In the genomic region with DNA sequence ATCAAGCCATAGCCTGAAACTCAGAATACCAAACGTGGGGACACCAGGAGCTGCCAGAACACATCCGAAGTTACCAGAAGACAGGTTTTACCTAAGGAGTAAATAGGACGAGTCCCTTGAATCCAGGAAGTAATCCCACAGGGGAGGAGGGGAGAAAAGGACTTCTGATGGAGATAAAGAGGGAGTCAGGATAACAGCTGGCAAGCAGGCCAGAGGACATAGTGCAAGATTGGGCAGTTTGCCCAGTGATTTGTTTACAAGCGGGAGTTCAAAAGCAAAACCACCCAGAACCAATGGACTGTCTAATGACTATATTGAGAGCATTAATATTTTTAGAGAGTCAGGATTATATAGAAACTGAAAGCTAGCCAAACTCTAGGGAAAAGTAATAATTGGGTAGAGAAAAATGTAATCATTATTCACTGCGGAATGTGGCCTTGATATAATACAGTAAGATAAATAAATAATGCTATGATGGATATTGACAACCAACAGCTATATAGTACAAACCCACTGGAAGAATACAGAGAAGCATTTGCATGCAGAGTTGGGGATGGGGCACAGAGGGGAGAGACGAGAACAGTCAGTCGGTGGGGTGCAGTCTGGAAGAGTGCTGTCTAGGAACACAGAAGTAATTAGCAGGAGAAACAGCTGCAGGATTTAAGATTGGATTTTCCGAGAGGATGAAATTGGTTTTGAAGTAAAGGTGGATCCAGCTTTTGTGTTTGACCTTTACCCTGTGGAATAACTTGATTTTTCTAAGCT, we compare ENCODE assay signal across 12 mouse cellular contexts.
DNase-seq lines count a peak whose midpoint lies in the region; ATAC-seq and TF ChIP-seq lines count a peak whose summit lies in the region.
"Had no signal": no experiment of that assay in that cellular context is flagged by ENCODE, and none has a peak within 500 bp of the region (broad histone marks: within the 10 kb centered on the region; RNA-seq: fewer than 3 reads in every experiment).

No protein-coding gene starts in this region.

- 56% methylated on average over 8 of the region's 8 CpGs for WGBS in heart, postnatal 0 days
- 73% methylated on average over 8 of the region's 8 CpGs for WGBS in midbrain, embryonic 10.5 days
- WGBS in midbrain, embryonic 16.5 days: 40% methylated on average over 8 of the region's 8 CpGs
- 38% methylated on average over 8 of the region's 8 CpGs for WGBS in olfactory bulb, adult 2 months

- H3K4me1 ChIP-seq in heart, postnatal 0 days (ENCODE audit: control insufficient read depth, insufficient read depth): peaks cover 4% of the 10 kb centered on the region
- peaks cover 76% of the 10 kb centered on the region for H3K4me1 ChIP-seq in midbrain, embryonic 10.5 days
- H3K4me1 ChIP-seq in midbrain, embryonic 16.5 days (ENCODE audit: control insufficient read depth, insufficient read depth, low read length): peaks cover 23% of the 10 kb centered on the region; the same call in 1 of the 2 replicates
- peaks cover 40% of the 10 kb centered on the region for H3K4me1 ChIP-seq in olfactory bulb, adult 2 months (ENCODE audit: control insufficient read depth, insufficient read depth, low read length)

- H3K27ac ChIP-seq in heart, postnatal 0 days (ENCODE audit: low read depth): no peak overlapping the region
- 0 out of 2 replicates have a peak overlapping the region, but pooled peaks have one; percentile 33 for H3K27ac ChIP-seq in midbrain, embryonic 10.5 days (replicated peaks)
- H3K27ac ChIP-seq in midbrain, embryonic 16.5 days (ENCODE audit: low read length): no peak overlapping the region
- peak overlapping the region; percentile 17; the same call in 1 of the 2 replicates for H3K27ac ChIP-seq in olfactory bulb, adult 2 months (ENCODE audit: insufficient read depth, low read depth, low read length)
- H3K27ac ChIP-seq: forebrain, embryonic 12.5 days had no signal

- no peak for TF ChIP-seq EP300 in heart, postnatal 0 days (IDR thresholded peaks at IDR 0.05; ENCODE audit: low read depth)

- TF ChIP-seq CTCF in heart, postnatal 0 days (IDR thresholded peaks at IDR 0.05; ENCODE audit: low read depth): no peak
- TF ChIP-seq CTCF in olfactory bulb, adult 2 months (IDR thresholded peaks at IDR 0.05; ENCODE audit: insufficient read depth, low read depth, low read length): no peak

- no peaks in the 10 kb centered on the region for H3K27me3 ChIP-seq in heart, postnatal 0 days (ENCODE audit: control insufficient read depth, insufficient read depth, low read length)
- no peaks in the 10 kb centered on the region for H3K27me3 ChIP-seq in midbrain, embryonic 10.5 days (ENCODE audit: low read depth, poor library complexity, severe bottlenecking)
- no peaks in the 10 kb centered on the region for H3K27me3 ChIP-seq in midbrain, embryonic 16.5 days (ENCODE audit: control insufficient read depth, insufficient read depth, low read depth, low read length)
- H3K27me3 ChIP-seq: CH12.LX; forebrain, embryonic 12.5 days had no signal

- H3K9me3 ChIP-seq in heart, postnatal 0 days (replicated peaks; ENCODE audit: control insufficient read depth, low read length): no peaks in the 10 kb centered on the region
- H3K9me3 ChIP-seq in midbrain, embryonic 10.5 days (replicated peaks): no peaks in the 10 kb centered on the region
- no peaks in the 10 kb centered on the region for H3K9me3 ChIP-seq in midbrain, embryonic 16.5 days (replicated peaks; ENCODE audit: control insufficient read depth, low read length, poor library complexity, severe bottlenecking)
- H3K9me3 ChIP-seq: forebrain, embryonic 12.5 days; heart, embryonic 13.5 days had no signal

- no peak for ATAC-seq in heart, postnatal 0 days (ENCODE audit: insufficient read depth, low read depth)
- ATAC-seq in midbrain, embryonic 16.5 days: no peak

- DNase-seq in heart, postnatal 0 days (ENCODE audit: low spot score): peak; percentile 20
- no peak for DNase-seq in heart, postnatal 36 days
- DNase-seq in midbrain, embryonic 10.5 days (ENCODE audit: low spot score): no peak
- DNase-seq in kidney, postnatal 14 days: peak; percentile 60
- no peak for DNase-seq in frontal cortex, postnatal 10 days (ENCODE audit: low spot score in 2 of 2)
- no peak for DNase-seq in urinary bladder, postnatal 14 days (ENCODE audit: low spot score)
- DNase-seq: thymus, adult 2 months had no signal

- H3K4me3 ChIP-seq in heart, postnatal 0 days (ENCODE audit: low read depth, low read length): no peak overlapping the region
- H3K4me3 ChIP-seq in midbrain, embryonic 10.5 days: no peak overlapping the region
- no peak overlapping the region for H3K4me3 ChIP-seq in midbrain, embryonic 16.5 days (ENCODE audit: low read depth, low read length)
- H3K4me3 ChIP-seq in olfactory bulb, adult 2 months (ENCODE audit: insufficient read depth, low read depth, low read length): no peak overlapping the region
- H3K4me3 ChIP-seq: forebrain, embryonic 12.5 days; heart, embryonic 13.5 days had no signal

- no peak for TF ChIP-seq POLR2A in olfactory bulb, adult 2 months (IDR thresholded peaks at IDR 0.05; ENCODE audit: insufficient read depth, low read depth, low read length)

- H3K36me3 ChIP-seq in heart, postnatal 0 days (replicated peaks; ENCODE audit: control insufficient read depth, insufficient read depth, low read length): no peaks in the 10 kb centered on the region
- no peaks in the 10 kb centered on the region; the same call in 1 of the 2 replicates for H3K36me3 ChIP-seq in midbrain, embryonic 10.5 days
- no peaks in the 10 kb centered on the region for H3K36me3 ChIP-seq in midbrain, embryonic 16.5 days (ENCODE audit: control insufficient read depth, insufficient read depth, low read length)
- H3K36me3 ChIP-seq: forebrain, embryonic 12.5 days; heart, embryonic 13.5 days had no signal

- H3K4me2 ChIP-seq in heart, postnatal 0 days (ENCODE audit: low read depth, low read length): no peak overlapping the region
- no peak overlapping the region for H3K4me2 ChIP-seq in midbrain, embryonic 16.5 days (ENCODE audit: low read length)
- H3K4me2 ChIP-seq: forebrain, embryonic 12.5 days; heart, embryonic 13.5 days had no signal

- intact Hi-C loops in heart, postnatal 36 days (cut with DNase I): no loop called here

- no peak overlapping the region for H3K9ac ChIP-seq in heart, postnatal 0 days (replicated peaks; ENCODE audit: low read depth, low read length)
- H3K9ac ChIP-seq in midbrain, embryonic 16.5 days (ENCODE audit: low read depth, low read length): no peak overlapping the region
- H3K9ac ChIP-seq: forebrain, embryonic 12.5 days; heart, embryonic 13.5 days had no signal

Comparison
In these comparisons a context has a peak if more than half of its experiments do, and no peak if none do; other contexts are left out.
1. DNase-seq: peak in heart, postnatal 0 days (single experiment) and kidney, postnatal 14 days (single experiment); none in heart, postnatal 36 days (0 of 2), midbrain, embryonic 10.5 days (single experiment), frontal cortex, postnatal 10 days (0 of 2) and urinary bladder, postnatal 14 days (single experiment).
2. H3K27ac ChIP-seq: peak in midbrain, embryonic 10.5 days (single experiment) and olfactory bulb, adult 2 months (single experiment); none in heart, postnatal 0 days (single experiment) and midbrain, embryonic 16.5 days (single experiment).